Mouse (Mus musculus) layer of hippocampus, adult 9-11 months (tissue): Measurements from ENCODE around the gene Emc10.

Experiments used
- DNase-seq: peaks from one replicate; pipeline ENCODE4 v3.0.0; 2022

The Emc10 gene

DNA sequence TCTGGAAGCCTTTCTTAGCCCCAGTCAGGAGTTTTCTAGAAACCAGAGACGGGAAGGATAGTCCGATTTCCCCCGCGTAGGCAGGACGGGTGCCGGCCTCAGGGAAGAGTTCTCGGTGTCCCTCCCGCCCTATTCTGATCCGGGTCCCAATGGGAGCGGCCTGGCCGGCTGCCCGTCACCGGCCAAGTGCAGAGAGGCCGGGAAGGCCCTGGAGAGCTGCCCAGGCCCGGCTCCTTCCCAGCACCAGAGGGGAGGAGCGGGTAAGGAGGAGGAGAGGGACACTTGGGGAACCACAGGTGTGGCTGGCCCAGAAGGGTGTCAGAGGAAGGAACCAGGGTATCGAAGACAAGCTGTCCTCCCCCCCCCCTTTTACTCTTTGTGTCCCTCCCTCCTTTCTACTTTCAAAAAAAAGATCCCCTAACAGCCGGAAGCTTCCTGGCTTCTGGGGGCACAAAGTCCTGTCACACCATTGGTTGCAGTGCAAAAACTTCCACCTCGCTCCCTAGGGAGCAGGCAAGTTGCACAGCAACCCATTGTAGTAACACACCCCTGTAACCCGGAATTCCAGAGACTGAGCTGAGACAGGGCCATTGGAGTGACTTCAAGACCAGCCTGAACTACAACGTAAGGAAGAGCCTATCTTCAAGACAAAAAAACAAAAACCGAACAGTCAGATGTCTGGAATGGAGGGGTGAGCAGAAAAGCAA, 28.9 kb upstream of the Emc10 start:
- DNase-seq = peak; percentile 52

DNA sequence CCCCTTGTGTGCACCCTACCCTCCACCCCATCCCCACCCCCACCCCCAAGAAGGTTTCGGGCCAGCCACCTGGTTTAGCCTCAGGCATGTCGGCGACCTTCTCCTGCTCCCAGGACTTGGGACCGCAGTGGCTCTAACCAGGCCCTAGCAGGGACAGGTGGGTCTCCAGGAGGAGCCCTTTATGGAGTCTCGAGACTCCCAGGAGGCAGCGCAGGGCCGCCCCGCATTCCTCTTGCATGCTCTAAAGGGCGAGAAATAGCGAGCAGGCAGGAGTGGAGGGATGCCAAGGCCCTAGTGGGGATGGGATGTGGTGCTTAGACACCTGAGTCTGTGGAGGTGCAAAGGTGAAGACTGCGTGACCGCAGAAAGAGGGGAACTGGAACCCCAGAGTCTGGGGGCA, 28.2 kb upstream of the Emc10 start, which contains the start of gene Mybpc2:
Mybpc2 (minus strand) TSS at position 155 of the 400 bp plus-strand sequence.
- DNase-seq = no peak

DNA sequence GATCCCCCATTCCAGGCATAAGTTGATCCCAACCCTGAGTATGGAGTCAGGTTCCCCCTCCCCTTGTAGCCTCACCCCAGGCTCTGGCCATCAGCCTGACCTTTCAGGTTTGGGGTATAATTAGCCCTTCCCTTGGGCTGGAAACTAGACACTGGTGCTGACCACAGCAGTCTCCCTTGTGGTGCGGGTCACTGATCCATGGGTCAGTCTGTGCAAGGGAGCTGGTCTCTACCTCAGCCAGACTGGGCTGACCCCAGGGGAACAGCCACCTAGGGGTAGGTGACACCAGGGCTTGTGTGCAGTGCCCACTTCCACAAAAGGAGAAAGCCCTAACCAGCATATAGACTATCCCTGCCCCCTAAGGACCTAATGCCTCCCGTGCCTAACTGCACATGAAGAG, 26.7 kb upstream of the Emc10 start:
- DNase-seq = no peak

DNA sequence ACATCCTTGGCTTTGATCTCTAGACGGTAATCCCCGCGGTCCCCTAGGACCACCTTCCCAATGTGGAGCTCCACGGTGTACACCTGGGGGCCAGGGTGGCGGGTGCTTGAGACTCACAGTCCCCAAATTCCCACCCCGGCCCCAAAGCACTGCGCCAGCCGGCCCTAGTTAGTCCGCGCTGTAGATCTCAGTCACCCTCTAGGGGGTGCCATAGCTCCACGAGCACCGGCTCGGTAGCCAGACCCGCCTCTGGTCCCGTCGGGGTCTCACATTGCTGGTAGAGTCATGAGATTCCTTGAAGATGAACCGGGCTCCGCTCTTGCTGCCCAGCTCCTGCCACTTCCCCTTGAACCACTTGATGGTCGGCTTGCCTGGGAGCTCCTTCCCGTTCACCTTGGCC, 25.4 kb upstream of the Emc10 start:
- DNase-seq = no peak

- DNase-seq = no peak
These were observed 24.7 kb upstream of the Emc10 start for GRCm38 (mm10) chr7:44520990-44521389.

DNA sequence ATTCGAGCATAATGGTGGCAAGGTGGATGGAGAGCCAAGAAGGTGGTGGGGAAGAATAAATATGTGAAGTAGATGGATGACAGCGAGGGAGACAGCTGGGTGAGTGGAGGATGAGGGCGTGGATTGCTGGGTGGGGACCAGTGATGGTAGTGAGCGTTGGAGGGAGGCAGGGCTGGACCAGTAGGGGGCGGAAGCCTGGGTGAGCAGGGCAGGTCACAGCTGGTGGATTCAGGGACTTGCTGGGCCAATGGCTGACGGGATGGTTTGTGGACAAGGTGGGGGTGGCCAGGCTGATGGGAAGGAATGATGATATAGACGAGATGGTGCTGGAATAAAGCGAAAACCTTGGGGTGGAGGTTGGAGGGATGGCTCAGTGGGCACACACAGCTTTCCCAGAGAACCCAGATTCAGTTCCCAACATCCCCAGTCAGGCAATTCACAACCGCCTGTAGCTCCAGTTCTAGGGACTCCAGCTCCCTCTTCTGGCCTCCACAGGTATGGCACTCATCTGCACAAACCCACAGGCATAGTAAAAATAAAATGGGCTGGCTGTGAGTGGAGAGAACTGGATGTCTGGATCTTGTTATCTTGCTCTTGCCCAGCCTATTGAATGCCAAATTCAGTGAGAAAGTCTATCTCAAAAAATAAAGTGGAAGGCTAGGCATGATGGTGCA, 23.0 kb upstream of the Emc10 start:
- DNase-seq = no peak

DNA sequence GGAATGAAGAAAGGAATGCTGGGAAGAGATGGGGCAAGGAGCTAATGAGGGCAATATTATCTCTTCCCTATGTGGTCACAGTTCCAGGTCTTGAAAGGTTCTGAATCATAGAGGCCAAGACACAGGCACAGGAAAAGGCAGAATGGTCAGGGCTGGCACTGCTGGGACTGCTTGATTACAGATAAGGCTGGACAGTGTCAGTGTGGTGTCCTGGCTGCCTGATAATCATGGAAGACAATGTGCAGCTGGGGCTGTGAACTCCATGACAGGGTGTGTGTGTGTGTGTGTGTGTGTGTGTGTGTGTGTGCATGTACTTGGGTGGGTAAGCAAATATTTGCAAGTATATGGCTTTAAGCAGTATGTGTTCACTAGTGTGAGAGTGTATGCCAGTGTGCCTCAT, 11.2 kb upstream of the Emc10 start:
- no peak for DNase-seq

DNA sequence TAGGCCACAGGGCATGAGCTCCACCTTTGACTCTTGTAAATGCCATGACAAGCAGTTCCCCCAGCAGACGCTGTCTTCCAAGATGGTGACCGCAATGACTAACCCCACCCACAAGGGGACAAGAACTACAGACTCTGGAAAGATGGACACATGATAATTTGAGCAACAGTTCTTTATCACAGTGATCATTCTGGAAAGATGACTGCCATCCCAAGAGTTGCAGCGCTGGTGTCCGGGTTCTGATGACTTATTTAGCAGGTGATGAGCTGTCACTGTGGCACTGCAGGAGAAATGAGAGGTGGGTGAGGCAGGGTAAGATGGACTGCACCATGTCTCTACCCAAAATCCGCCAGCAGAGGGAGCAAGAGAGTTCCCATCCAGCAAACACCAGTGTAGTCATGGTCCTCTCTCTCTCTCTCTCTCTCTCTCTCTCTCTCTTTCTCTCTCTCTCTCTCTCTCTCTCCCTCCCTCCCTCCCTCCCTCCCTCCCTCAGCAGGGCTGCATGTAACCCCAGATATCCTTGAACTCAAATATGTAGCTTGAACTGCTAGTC, 5.3 kb upstream of the Emc10 start:
- DNase-seq = peak; percentile 57

GRCm38 (mm10) chr7:44500046-44500445, 3.7 kb upstream of the Emc10 start:
- no peak for DNase-seq

GRCm38 (mm10) chr7:44498922-44499321, 2.6 kb upstream of the Emc10 start:
- no peak for DNase-seq

DNA sequence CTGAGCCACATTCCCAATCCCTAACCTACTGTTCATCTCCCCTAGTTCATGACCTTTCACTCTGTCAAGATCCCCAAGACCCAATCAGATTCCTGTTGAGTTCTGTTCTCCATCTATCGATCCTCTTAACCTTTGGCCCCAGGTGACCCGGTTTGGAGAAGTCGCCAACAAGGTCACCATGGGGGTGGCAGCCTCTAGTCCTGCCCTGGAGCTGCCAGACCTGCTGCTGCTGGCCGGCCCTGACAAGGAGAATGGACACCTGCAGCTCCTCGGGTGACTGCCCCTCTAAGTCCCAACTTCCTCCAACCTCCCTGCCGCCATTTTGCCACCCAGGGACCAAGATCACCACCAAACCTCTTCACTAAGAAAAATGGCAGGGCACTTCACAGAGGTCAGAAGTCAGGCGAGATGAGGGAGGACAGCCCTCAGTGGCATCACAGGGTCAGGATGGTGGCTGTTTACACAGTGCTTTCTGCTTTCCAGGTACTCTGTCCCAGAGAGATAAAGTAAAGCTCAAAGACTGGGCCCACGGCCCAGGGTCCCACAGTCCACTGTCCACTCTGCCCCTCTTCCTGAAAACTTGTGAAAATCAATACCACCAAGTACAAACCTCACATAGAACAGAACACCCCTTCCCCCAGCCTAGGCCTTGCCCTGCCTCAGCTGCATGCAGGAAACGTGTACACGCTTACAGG, 1.2 kb upstream of the Emc10 start:
- DNase-seq = no peak

DNA sequence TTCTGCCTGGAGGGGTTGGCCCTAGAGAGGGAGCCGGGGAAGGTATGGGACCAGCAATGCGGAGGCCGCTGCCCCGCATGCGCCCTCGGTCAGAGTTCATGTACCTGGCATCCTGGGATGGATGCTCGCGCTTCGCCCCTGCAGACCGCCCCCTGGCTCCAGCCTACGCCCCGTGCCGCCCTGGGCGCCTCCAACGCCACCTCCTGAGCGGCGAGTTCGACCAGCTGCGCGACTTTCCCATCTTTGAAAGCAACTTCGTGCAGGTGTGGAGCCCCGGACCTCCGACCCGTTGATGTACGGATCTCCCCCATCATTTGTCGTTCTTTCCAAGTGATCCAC, 411 bp upstream of the Emc10 start:
- DNase-seq = no peak

- no peak for DNase-seq
These were observed 1.2 kb downstream of the Emc10 start for GRCm38 (mm10) chr7:44495086-44495485.

- DNase-seq = no peak
These were observed 1.6 kb downstream of the Emc10 start for GRCm38 (mm10) chr7:44494681-44495080.

- no peak for DNase-seq
These were observed 4.0 kb downstream of the Emc10 start for GRCm38 (mm10) chr7:44492166-44492826.

GRCm38 (mm10) chr7:44491391-44491790, 4.9 kb downstream of the Emc10 start:
- DNase-seq = no peak

DNA sequence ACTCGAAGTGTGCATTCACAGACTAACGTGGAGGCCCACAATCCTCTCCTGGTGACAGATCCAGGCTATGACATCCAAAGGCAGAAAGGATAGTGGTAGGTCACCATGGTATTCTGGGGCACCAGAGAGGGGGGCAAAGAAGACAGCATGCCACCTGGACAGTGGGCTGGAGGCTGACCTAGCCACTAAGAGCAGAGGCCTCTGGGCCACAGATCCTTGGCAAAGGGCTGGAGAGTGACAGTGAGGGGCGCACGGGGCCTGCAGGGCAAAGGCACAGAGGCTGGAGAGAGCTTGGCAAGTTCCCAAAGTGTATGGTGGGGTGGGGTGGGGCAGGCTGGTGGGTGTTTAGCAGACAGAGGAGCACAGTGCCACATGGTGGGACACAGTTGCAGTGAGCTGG, 6.0 kb downstream of the Emc10 start:
- DNase-seq = no peak

- no peak for DNase-seq
These were observed 7.8 kb downstream of the Emc10 start for GRCm38 (mm10) chr7:44488545-44488944.

GRCm38 (mm10) chr7:44487936-44488335, 8.4 kb downstream of the Emc10 start:
- DNase-seq = no peak

GRCm38 (mm10) chr7:44486927-44487575, 9.3 kb downstream of the Emc10 start:
- DNase-seq = no peak

DNA sequence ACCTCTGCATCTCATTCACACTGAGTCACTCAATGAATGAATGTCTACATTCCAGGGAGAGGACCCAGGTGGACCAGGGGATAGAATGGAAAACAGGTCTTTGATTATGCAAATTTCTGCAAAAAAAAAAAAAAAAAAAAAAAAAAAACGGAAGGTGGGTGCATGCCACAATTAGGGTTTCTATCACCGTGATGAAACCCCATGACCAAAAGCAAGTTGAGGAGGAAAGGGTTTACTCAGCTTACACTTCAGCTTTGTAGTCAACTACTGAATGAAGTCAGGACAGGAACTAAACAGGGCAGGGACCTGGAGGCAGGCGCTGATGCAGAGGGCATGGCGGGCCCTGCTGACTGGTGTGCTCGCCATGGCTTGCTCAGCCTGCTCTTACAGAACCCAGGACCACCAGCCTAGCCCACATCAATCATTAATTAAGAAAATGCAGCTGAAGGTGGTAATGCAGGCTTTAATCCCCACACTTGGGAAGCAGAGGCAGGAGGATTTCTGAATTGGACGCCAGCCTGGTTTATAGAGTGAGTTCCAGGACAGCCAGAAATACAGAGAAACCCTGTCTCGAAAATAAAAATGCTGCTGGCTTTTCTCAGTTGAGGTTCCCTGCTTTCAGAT, 10.6 kb downstream of the Emc10 start:
- DNase-seq = no peak

GRCm38 (mm10) chr7:44484841-44485571, 11.3 kb downstream of the Emc10 start:
- DNase-seq = peak; percentile 76
